25 mouse cellular contexts compared by ENCODE assay signal in the genomic region with DNA sequence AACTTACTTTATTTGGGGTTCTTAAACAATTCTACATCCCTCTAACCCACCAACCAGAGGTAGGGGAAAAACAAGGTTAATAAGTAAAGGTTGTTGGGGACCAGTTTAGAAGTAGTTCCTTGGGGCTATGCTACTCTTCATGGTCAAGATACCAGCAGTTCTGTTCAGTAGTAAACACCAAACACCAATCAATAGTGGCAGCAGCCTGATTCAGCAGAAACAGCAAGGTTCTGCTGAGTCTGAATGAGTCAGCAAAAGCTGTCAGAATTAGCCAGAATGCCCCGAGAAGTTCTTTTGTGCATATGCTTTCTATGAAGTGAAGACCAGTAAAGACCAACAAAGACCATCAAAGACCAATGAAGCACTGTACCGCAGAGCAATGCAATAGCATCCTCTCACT.
DNase-seq lines count a peak whose midpoint lies in the region; ATAC-seq and TF ChIP-seq lines count a peak whose summit lies in the region.
"Had no signal": no experiment of that assay in that cellular context is flagged by ENCODE, and none has a peak within 500 bp of the region (broad histone marks: within the 10 kb centered on the region; RNA-seq: fewer than 3 reads in every experiment).

No protein-coding gene starts in this region.

- in situ Hi-C loops in ES-E14 (cut with MboI; ENCODE audit: low sequenced_read_pairs in 2 of 2, unreplicated experiment in 2 of 2) = loop anchor here in 1 of 2 experiments (25.0 kb wide), 1 partner anchor 333 kb away; no protein-coding TSS in a partner anchor

- no peaks in the 10 kb centered on the region for H3K36me3 ChIP-seq in ES-E14 (ENCODE audit: control insufficient read depth, insufficient read depth, low read length, poor library complexity, severe bottlenecking)
- H3K36me3 ChIP-seq in liver, embryonic 13.5 days = no peaks in the 10 kb centered on the region
- H3K36me3 ChIP-seq: embryonic facial prominence, embryonic 12.5 days; forebrain, embryonic 12.5 days; hindbrain, embryonic 12.5 days; limb, embryonic 12.5 days; neural tube, embryonic 13.5 days had no signal

- WGBS in liver, embryonic 13.5 days (ENCODE audit: insufficient replicate concordance) = 43% methylated on average over 2 of the region's 2 CpGs

- no peaks in the 10 kb centered on the region for H3K4me1 ChIP-seq in ES-E14 (ENCODE audit: control insufficient read depth in 2 of 2, insufficient read depth in 2 of 2, low read length in 2 of 2, poor library complexity in 1 of 2)
- H3K4me1 ChIP-seq in liver, embryonic 13.5 days (replicated peaks) = 0 out of 2 replicates have a peak, but pooled peaks cover 6% of the 10 kb centered on the region
- H3K4me1 ChIP-seq: embryonic facial prominence, embryonic 12.5 days; forebrain, embryonic 12.5 days; hindbrain, embryonic 12.5 days; limb, embryonic 12.5 days; neural tube, embryonic 13.5 days had no signal

- DNase-seq in 416B (ENCODE audit: low read depth) (peak; percentile 18), ES-E14 (ENCODE audit: low read depth, low spot score) (no peak)
- peak; percentile 4 for DNase-seq in c-Kit-positive CD71-positive TER-119-positive erythroid progenitor cells, embryonic 14.5 days (ENCODE audit: low spot score)
- no peak for DNase-seq in liver, embryonic 13.5 days
- DNase-seq in retina, embryonic 14.5 days (ENCODE audit: low spot score) = no peak
- no peak for DNase-seq in left cerebral cortex, adult 11 months (ENCODE audit: low spot score)
- DNase-seq in kidney, adult 18-20 months = no peak
- DNase-seq: adrenal gland, adult 2 months; B cell, adult 2 months; cerebellum, adult 2 months; cerebellum, postnatal 25 days; kidney, adult 11 months; kidney, postnatal 10 days; lung, embryonic 14.5 days; lung, postnatal 36 days; spleen, adult 18-20 months had no signal

- no peak overlapping the region for H3K4me2 ChIP-seq in liver, embryonic 13.5 days
- H3K4me2 ChIP-seq: embryonic facial prominence, embryonic 12.5 days; forebrain, embryonic 12.5 days; hindbrain, embryonic 12.5 days; limb, embryonic 12.5 days; lung, embryonic 14.5 days; neural tube, embryonic 13.5 days had no signal

- ATAC-seq in liver, embryonic 13.5 days (ENCODE audit: low read depth) = peak; percentile 88
- ATAC-seq in megakaryocyte progenitor cell, adult 5-6 weeks (replicated peaks; ENCODE audit: poor library complexity) = no peak
- ATAC-seq: midbrain, embryonic 16.5 days had no signal

- no peak overlapping the region for H3K27ac ChIP-seq in ES-E14 (ENCODE audit: insufficient read depth, low read depth, low read length, poor library complexity, severe bottlenecking)
- peak overlapping the region; percentile 77 for H3K27ac ChIP-seq in liver, embryonic 13.5 days
- H3K27ac ChIP-seq: embryonic facial prominence, embryonic 12.5 days; forebrain, embryonic 12.5 days; hindbrain, embryonic 12.5 days; limb, embryonic 12.5 days; neural tube, embryonic 13.5 days had no signal

- H3K4me3 ChIP-seq in ES-E14 (ENCODE audit: insufficient read depth in 1 of 2, low read depth in 1 of 2, low read length in 2 of 2, poor library complexity in 1 of 2, severe bottlenecking in 1 of 2) = no peak overlapping the region
- no peak overlapping the region for H3K4me3 ChIP-seq in liver, embryonic 13.5 days (replicated peaks)
- H3K4me3 ChIP-seq: embryonic facial prominence, embryonic 12.5 days; erythroblast, embryonic 14.5 days; forebrain, embryonic 12.5 days; hindbrain, embryonic 12.5 days; limb, embryonic 12.5 days; myocyte; neural tube, embryonic 13.5 days had no signal

- no peaks in the 10 kb centered on the region for H3K9me3 ChIP-seq in ES-E14 (ENCODE audit: control insufficient read depth, insufficient read depth, low read depth, low read length)
- H3K9me3 ChIP-seq in liver, embryonic 13.5 days (replicated peaks) = no peaks in the 10 kb centered on the region
- H3K9me3 ChIP-seq: embryonic facial prominence, embryonic 12.5 days; forebrain, embryonic 12.5 days; hindbrain, embryonic 12.5 days; limb, embryonic 12.5 days; neural tube, embryonic 13.5 days had no signal

- H3K9ac ChIP-seq in ES-E14 (ENCODE audit: insufficient read depth, low read depth, low read length, poor library complexity, severe bottlenecking) = no peak overlapping the region
- no peak overlapping the region for H3K9ac ChIP-seq in liver, embryonic 13.5 days
- H3K9ac ChIP-seq: embryonic facial prominence, embryonic 12.5 days; forebrain, embryonic 12.5 days; hindbrain, embryonic 12.5 days; limb, embryonic 12.5 days; lung, embryonic 14.5 days; neural tube, embryonic 13.5 days had no signal

- H3K27me3 ChIP-seq in liver, embryonic 13.5 days = no peaks in the 10 kb centered on the region
- H3K27me3 ChIP-seq: embryonic facial prominence, embryonic 12.5 days; forebrain, embryonic 12.5 days; hindbrain, embryonic 12.5 days; limb, embryonic 12.5 days; neural tube, embryonic 13.5 days had no signal

TF ChIP-seq in ES-E14, 5 proteins besides CTCF, POLR2A, EP300 and RAD21:
- no peak for TF ChIP-seq ZC3H11A (IDR thresholded peaks at IDR 0.05; ENCODE audit: borderline replicate concordance, low read depth, low read length)
- no peak for TF ChIP-seq HCFC1 (IDR thresholded peaks at IDR 0.05; ENCODE audit: borderline replicate concordance, insufficient read depth, low read length)
- TF ChIP-seq ZNF384 (IDR thresholded peaks at IDR 0.05; ENCODE audit: low read depth, low read length) = no peak
- TF ChIP-seq CHD2 (IDR thresholded peaks at IDR 0.05; ENCODE audit: low read depth, low read length) = no peak
- TF ChIP-seq MAFK (IDR thresholded peaks at IDR 0.05; ENCODE audit: insufficient read depth, low read depth, low read length) = peak; percentile 89

Comparison
In these comparisons a context has a peak if more than half of its experiments do, and no peak if none do; other contexts are left out.
1. DNase-seq: peak in 416B (single experiment) and c-Kit-positive CD71-positive TER-119-positive erythroid progenitor cells, embryonic 14.5 days (single experiment); none in ES-E14 (single experiment), liver, embryonic 13.5 days (single experiment), retina, embryonic 14.5 days (single experiment), left cerebral cortex, adult 11 months (single experiment) and kidney, adult 18-20 months (single experiment).